Mouse (Mus musculus): ENCODE data around the gene Chn2. TPM values are rescaled to one million over a fixed set of nuclear protein-coding genes. Genes with fewer than 3 reads are reported as not detected.

The Chn2 gene
- polyA plus RNA-seq, 1 experiment = 38.2 TPM

DNA sequence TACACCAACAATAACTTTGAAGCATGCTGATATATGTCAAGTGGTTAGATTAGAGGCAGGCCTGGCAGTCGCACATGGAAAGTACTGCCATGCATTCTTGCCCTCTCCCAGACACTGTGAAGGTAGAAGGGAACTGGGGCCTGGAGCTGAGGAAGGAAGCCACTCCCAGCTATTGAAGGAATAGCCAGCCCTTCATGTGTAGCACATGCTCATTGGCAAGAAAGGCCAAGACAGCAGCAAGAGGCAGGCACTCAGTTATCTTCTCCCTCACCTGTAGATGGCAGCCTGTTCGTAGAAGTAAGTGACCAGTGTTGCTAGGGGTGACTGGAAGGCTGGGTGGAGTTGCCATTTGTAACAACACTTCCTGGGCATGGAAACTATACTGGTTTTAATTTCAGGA, 165.6 kb downstream of the Chn2 start:
- peak; percentile 44 for DNase-seq (ENCODE audit: low read depth)
- TF ChIP-seq CTCF (IDR thresholded peaks at IDR 0.05; ENCODE audit: borderline replicate concordance, extremely low read depth, insufficient read depth, insufficient read length) (peak; percentile 27; the same call in 1 of the 2 replicates), POLR2A (IDR thresholded peaks at IDR 0.05; ENCODE audit: borderline replicate concordance, extremely low read depth, insufficient read depth, insufficient read length, poor library complexity, severe bottlenecking) (no peak)

DNA sequence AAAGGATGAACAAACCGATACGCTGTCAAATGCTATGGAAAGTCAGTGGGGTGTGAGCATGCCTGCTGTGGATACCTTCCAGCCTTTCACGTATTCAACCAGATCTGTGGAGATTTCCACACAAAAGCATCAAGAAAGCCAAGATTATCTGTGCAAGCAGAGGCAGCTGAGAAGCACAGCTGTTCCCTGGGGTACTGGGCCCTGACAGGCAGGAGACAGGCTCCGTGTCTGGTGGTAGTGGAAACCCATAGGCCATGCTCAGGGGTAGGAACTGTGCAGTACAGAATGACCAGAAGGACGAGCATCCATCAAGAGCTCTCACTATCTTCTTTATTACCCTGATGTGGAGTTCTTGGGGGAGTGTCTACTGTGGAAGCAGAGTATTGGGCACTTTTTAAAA, 166.1 kb downstream of the Chn2 start:
- DNase-seq (ENCODE audit: low read depth) = peak; percentile 37

DNA sequence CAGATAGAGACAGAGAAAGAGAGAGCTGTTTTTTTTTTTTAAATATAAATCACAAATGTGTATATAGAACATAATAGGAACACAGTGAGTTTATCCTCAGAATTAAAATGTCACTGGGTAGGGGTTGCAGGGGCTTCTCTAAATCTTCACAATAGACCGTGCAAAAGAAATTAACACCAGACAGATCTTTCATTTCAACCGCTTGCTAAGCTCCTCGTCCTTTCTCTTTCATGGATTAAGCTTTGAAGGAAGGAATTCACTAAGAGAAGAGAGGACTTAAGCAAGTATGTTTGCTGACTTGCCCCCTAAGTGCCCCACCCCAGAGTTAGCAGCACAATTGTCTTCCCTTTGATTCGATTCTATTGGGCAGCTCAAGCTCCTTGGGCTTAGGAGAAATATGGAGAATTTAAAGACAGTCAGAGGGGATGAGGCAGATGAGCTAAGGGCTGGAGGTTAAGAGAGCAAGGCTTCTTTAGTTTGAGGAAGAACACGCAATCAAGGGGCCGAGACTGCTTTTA, 166.9 kb downstream of the Chn2 start:
- TF ChIP-seq CTCF (IDR thresholded peaks at IDR 0.05; ENCODE audit: borderline replicate concordance, extremely low read depth, insufficient read depth, insufficient read length) = no peak
- no peak for TF ChIP-seq POLR2A (IDR thresholded peaks at IDR 0.05; ENCODE audit: borderline replicate concordance, extremely low read depth, insufficient read depth, insufficient read length, poor library complexity, severe bottlenecking)
- peak; percentile 38 for DNase-seq (ENCODE audit: low read depth)

More for the DNA sequence above, 166.1 kb downstream of the Chn2 start:
- TF ChIP-seq POLR2A (IDR thresholded peaks at IDR 0.05; ENCODE audit: borderline replicate concordance, extremely low read depth, insufficient read depth, insufficient read length, poor library complexity, severe bottlenecking) = no peak
- no peak for TF ChIP-seq CTCF (IDR thresholded peaks at IDR 0.05; ENCODE audit: borderline replicate concordance, extremely low read depth, insufficient read depth, insufficient read length)

DNA sequence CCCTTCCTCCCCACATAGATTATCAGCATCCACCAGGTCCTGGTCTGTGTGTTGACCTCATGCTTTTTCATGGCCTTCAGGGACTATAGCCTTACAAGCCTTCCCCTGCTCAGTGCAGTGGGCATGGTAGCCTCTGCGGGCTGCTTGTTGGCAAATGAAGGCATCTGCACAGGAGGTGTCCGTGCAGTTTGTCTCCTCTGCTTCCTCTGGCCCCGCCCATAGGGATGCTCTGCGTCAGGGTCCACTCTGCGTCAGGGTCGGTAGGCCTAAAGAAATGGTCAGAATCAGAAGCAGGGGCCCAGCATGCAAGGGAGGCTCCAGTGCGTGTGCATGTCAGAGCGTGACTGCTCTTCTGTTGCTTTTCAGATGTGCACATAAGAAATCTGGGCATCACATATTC, 169.4 kb downstream of the Chn2 start:
- TF ChIP-seq CTCF (IDR thresholded peaks at IDR 0.05; ENCODE audit: borderline replicate concordance, extremely low read depth, insufficient read depth, insufficient read length) (no peak), POLR2A (IDR thresholded peaks at IDR 0.05; ENCODE audit: borderline replicate concordance, extremely low read depth, insufficient read depth, insufficient read length, poor library complexity, severe bottlenecking) (no peak)
- no peak for DNase-seq (ENCODE audit: low read depth)

DNA sequence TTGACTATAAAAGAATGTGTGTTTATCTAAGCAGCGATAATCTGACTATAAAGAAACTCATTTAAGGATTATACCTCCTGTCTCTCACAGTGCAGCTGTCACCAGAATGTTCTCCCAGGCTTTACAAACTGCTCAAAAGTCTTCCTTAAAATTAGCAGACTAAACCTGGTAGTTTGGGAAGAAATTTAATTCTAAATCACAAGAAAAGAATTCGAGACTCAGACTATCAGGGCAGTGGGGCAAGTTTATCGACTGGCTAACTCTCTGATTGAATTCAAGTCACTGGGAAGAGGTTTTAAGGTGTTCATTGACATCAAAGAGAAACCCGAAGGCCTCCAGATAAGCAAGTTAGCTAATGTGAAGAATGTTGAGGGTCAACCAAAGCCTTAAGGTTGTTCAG, 171.6 kb downstream of the Chn2 start:
- TF ChIP-seq POLR2A (IDR thresholded peaks at IDR 0.05; ENCODE audit: borderline replicate concordance, extremely low read depth, insufficient read depth, insufficient read length, poor library complexity, severe bottlenecking) = no peak
- TF ChIP-seq CTCF (IDR thresholded peaks at IDR 0.05; ENCODE audit: borderline replicate concordance, extremely low read depth, insufficient read depth, insufficient read length) = no peak
- no peak for DNase-seq (ENCODE audit: low read depth)

DNA sequence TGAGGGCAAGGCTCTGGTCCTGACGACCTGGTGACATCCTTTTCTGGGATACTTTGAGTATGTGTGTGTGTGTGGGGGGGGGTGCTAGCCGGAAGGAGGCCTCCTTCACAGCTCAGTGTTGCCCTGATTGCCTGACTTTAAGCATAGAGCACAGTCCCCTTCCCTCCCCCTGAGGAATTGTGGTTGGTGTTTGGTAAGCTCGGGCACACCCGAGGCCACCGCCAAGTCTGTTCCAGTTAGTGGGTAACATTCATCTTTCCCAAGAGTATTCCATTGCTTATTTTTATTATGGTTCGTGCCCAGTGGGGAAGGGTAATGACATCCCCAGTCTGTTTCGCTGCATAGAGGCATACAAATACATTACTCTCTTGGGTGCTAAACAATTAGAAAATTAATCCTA, 172.6 kb downstream of the Chn2 start:
- no peak for DNase-seq (ENCODE audit: low read depth)
- TF ChIP-seq CTCF (IDR thresholded peaks at IDR 0.05; ENCODE audit: borderline replicate concordance, extremely low read depth, insufficient read depth, insufficient read length) = no peak
- no peak for TF ChIP-seq POLR2A (IDR thresholded peaks at IDR 0.05; ENCODE audit: borderline replicate concordance, extremely low read depth, insufficient read depth, insufficient read length, poor library complexity, severe bottlenecking)

DNA sequence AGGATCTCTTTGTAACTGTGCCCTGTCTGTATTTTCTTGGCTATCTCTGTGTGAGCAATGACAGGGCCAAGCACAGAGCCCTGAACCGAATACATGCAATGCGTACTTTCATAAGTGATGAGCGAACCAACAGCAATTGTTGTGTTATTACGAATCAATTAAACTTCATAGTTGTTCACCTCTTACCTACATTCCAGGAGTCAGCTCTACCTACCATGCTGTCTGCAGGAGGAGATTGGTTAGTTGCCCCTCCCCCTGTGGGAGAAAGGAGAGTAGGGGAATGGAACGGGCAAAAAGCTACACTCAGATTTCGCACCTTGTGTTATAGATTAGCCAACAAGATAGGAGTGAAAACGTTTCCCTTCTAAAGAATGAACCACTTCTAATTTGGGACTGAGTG, 174.4 kb downstream of the Chn2 start:
- DNase-seq (ENCODE audit: low read depth) = no peak
- TF ChIP-seq CTCF (IDR thresholded peaks at IDR 0.05; ENCODE audit: borderline replicate concordance, extremely low read depth, insufficient read depth, insufficient read length) = no peak
- TF ChIP-seq POLR2A (IDR thresholded peaks at IDR 0.05; ENCODE audit: borderline replicate concordance, extremely low read depth, insufficient read depth, insufficient read length, poor library complexity, severe bottlenecking) = no peak

DNA sequence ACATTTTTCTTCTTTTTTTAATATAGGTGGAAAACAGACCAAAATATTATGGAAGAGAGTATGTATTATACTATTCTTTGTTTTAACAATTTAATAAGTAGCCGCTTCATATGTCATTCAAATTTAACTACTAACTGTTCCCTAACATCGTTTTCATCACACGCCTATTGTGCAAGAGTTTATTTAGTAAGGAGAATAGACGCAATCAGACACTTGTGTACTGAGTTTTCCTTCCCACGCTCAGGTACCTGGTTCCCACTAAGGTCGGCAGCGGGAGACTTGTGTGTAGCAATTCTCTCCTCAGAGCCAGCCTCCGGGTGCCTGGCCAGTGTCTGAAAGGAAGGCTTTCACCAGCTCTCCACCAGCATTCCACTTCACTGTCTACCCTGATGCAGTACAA, 176.3 kb downstream of the Chn2 start:
- no peak for TF ChIP-seq POLR2A (IDR thresholded peaks at IDR 0.05; ENCODE audit: borderline replicate concordance, extremely low read depth, insufficient read depth, insufficient read length, poor library complexity, severe bottlenecking)
- TF ChIP-seq CTCF (IDR thresholded peaks at IDR 0.05; ENCODE audit: borderline replicate concordance, extremely low read depth, insufficient read depth, insufficient read length) = no peak
- DNase-seq (ENCODE audit: low read depth) = no peak

DNA sequence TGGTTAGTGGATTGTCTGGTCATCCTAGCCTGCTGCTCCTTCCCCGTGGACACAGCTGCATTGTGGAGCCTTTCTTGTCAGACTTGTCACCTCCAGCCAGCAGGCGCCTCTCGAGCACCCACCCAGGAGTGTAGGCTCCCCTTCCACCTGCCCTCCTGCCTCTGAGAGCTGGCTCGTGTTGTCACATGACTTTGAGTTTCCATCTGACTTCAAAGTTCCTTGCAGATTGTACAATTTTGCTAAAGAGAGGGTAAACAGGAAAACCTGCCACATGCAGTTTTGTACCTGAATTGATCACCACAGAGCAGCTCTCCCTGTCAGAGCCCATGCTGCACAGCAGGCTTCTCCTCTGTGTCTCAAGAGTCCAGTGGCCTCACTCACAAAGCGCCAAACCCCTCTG, 177.2 kb downstream of the Chn2 start:
- TF ChIP-seq POLR2A (IDR thresholded peaks at IDR 0.05; ENCODE audit: borderline replicate concordance, extremely low read depth, insufficient read depth, insufficient read length, poor library complexity, severe bottlenecking) (no peak), CTCF (IDR thresholded peaks at IDR 0.05; ENCODE audit: borderline replicate concordance, extremely low read depth, insufficient read depth, insufficient read length) (no peak)
- DNase-seq (ENCODE audit: low read depth) = no peak

DNA sequence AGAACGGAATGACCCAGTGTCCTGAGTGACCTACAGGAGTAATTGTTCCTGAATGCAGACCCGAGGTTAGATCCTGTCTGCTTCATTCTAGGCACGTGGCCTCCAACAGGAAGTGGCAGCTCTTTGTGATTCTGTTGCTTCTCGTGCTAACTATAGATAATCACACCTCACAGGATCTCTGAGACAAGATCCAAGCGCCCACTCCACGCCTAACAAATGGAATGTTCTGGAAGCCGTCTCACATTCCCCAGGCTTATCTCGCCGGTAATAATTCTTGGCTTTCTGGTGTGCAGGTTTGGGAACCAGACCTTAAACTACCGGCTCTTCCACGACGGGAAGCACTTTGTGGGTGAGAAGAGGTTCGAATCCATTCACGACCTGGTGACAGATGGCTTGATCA, 180.8 kb downstream of the Chn2 start:
- TF ChIP-seq POLR2A (IDR thresholded peaks at IDR 0.05; ENCODE audit: borderline replicate concordance, extremely low read depth, insufficient read depth, insufficient read length, poor library complexity, severe bottlenecking) = no peak
- no peak for TF ChIP-seq CTCF (IDR thresholded peaks at IDR 0.05; ENCODE audit: borderline replicate concordance, extremely low read depth, insufficient read depth, insufficient read length)
- no peak for DNase-seq (ENCODE audit: low read depth)

DNA sequence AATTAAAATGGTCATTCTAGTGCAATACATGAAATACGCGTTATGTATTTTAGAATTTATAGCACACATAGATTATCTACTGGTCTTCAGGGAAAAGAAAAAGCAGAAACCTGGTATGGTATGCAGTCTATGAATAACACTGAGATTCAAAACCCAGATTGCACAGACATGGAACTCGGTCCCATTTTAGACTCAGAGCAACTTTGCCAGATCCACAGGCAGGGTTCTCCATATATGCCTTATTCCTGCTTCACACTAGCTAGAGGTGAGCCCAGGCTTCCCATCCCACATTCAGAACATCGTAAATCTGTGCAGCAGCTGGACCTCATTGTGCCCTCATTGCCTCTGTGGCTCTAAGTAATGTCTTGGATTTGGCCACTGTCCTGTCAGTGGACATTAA, 184.2 kb downstream of the Chn2 start:
- TF ChIP-seq POLR2A (IDR thresholded peaks at IDR 0.05; ENCODE audit: borderline replicate concordance, extremely low read depth, insufficient read depth, insufficient read length, poor library complexity, severe bottlenecking) (no peak), CTCF (IDR thresholded peaks at IDR 0.05; ENCODE audit: borderline replicate concordance, extremely low read depth, insufficient read depth, insufficient read length) (no peak)
- DNase-seq (ENCODE audit: low read depth) = no peak

DNA sequence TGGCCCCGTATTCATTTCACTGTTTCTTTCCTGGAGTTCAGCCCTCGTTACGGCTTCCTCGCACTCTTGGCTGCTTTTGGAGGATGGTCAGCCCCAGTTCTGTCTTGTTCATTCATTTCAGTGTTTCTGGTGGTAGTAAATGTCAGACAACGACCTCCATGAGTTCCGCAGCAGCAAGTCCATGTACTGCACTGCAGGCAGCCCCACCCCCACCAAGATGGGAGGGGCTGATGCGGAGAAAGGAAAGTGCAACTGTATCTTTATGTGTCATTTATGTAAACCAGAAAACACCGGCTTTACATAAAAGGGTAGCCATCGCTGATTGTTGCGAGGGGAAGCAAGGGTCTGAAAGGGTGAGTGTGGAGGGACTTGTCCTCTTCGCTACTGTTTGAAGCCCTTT, 185.0 kb downstream of the Chn2 start:
- no peak for TF ChIP-seq POLR2A (IDR thresholded peaks at IDR 0.05; ENCODE audit: borderline replicate concordance, extremely low read depth, insufficient read depth, insufficient read length, poor library complexity, severe bottlenecking)
- no peak for TF ChIP-seq CTCF (IDR thresholded peaks at IDR 0.05; ENCODE audit: borderline replicate concordance, extremely low read depth, insufficient read depth, insufficient read length)
- DNase-seq (ENCODE audit: low read depth) = no peak
